Mouse (Mus musculus) cerebellum, adult 11 months (tissue): ENCODE measurements around the gene Ang6.
"Not testable (repeated sequence)": the region's sequence is repeated elsewhere in the genome, so short reads cannot be mapped to it uniquely, and the experiment has no call there.

Experiments
- DNase-seq: peaks from one replicate; pipeline ENCODE4 v3.0.0; 2022

Ang6 gene

GRCm38 (mm10) chr14:44002169-44002568, at the start of gene Ang6:
Gene Ang6 (minus strand): TSS chr14:44002269.
- no peak for DNase-seq

- DNase-seq, result not testable (repeated sequence)
These were observed 44.5 kb upstream of the Ang6 start for GRCm38 (mm10) chr14:44046567-44046966.

DNA sequence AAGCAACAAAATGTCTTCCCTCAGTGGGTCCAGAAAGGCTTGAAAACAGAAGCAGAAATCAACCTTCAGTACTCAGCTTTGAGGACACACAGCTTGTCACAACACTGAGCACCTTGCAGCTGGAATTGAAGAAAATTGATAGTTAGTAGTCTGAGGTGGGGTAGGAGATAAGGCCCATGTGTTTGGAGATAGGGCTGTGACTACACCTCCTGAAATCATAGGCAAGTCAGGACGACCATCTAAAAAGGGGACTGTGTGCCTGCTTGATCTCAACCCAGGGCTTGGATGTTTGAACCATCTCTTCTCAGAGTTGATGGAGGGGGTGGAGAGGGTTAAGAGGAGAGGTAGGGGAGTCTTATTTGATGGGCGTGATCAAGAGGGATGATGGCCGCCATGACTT, 29.8 kb upstream of the Ang6 start:
- DNase-seq, result not testable (repeated sequence)

GRCm38 (mm10) chr14:44009686-44010085, 7.6 kb upstream of the Ang6 start:
- DNase-seq, result not testable (repeated sequence)

- DNase-seq, result not testable (repeated sequence)
These were observed 6.0 kb upstream of the Ang6 start for GRCm38 (mm10) chr14:44008021-44008420.

- DNase-seq, result no peak
These were observed 469 bp downstream of the Ang6 start for GRCm38 (mm10) chr14:44001600-44001999.

- not testable (repeated sequence) for DNase-seq
These were observed 3.5 kb downstream of the Ang6 start for GRCm38 (mm10) chr14:43998455-43999000.

DNA sequence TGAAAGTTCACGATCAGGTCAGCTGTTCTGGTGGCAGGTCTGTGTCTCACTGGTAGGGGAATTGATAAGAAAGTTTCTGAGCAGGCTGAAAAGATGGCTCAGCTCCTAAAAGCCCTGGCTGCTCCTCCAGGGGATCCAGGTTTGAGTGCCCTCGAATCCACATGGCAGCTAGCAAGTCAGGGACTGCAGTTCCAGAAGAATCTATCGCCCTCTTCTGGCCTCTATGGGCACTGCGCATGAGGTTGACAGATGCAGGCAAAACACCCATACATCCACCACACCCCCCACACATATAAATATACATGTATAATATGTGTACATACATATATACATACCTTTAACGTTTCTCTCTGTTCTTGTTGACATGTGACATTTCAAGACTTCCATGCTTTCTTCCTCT, 14.7 kb downstream of the Ang6 start:
- peak; percentile 22 for DNase-seq

DNA sequence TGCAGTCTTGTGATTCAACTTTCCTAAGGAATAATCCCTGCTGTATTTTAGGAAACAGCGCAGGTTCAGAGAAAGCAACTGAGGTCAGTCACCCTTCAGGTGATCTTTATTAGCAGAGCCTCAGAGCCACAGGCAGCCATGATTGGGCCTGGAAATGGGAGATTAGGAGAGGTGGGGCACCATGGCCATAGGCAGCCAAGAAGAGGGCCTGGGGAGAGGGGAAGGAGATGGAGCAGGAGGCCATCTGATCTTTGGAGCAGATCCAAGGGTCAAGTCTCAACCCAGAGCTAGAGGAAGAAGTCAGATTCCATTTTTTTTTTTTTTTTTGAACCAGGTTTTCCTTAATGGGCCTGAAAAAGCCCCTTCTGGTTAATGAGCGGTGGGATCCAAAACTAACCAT, 15.9 kb downstream of the Ang6 start:
- DNase-seq, result no peak

- peak; percentile 1 for DNase-seq
These were observed 18.2 kb downstream of the Ang6 start for GRCm38 (mm10) chr14:43983897-43984296.

GRCm38 (mm10) chr14:43983454-43983853, 18.6 kb downstream of the Ang6 start:
- DNase-seq, result no peak

GRCm38 (mm10) chr14:43956769-43957168, 45.3 kb downstream of the Ang6 start, which contains the start of gene Ang5:
Gene Ang5 (plus strand): TSS chr14:43957069.
- not testable (repeated sequence) for DNase-seq

DNA sequence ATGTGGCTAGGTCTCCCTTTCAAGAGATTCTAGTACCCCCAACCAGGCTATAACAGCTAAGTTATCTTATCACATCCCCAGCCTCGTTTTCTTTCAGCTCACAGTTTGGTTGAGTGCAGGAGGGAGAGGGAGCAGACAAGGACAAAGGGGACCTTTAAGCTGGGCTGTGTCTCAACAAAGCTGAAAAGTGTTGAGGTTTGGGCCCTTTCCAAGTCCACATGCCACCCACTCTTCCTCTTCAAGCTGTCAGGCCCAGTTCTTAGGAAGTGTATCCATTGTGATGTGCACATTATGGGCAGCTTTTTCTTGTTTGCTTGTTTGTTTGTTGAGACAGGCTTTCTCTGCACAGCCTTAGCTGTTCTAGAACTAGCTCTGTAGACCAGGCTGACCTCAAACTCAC, 47.0 kb downstream of the Ang6 start:
- DNase-seq, result not testable (repeated sequence)

- DNase-seq, result not testable (repeated sequence)
These were observed 48.7 kb downstream of the Ang6 start for GRCm38 (mm10) chr14:43953382-43953781.
